8 mouse cellular contexts compared by ENCODE assay signal in the genomic region with DNA sequence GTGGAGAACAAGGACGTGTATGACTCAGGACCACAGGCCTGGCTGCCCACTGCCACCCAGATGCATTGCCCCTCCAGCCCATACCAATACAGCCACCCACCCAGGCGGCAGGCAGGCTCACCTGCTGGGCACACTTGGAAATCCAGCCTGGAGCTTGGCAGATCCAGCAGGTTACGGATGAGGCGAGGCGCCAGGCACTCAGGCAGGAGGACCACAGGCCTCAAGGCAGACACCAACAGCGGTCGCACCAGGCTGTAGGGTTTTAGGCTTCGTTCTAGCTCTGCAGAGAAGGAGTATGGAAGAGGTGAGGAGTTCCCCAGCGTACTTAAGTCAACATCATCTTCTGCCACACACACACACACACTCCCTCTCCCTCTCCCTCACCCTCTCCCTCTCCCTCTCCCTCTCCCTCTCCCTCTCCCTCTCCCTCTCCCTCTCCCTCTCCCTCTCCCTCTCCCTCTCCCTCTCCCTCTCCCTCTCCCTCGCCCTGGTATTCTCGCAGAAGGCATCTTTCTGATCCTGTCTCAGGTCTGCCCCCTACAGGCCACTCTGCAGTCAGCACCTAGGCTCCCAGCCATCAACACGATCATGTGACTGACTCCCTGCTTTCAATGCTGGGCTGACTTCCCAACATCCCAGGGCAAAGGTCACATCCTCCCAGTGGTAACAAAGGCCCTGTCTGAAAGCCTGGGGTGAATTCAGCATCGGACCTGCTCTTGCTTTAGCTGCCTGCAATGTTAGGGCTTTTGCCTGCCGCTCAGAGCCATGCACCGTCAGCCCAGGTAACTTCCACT. TPM values are rescaled to one million over a fixed set of nuclear protein-coding genes. Genes with fewer than 3 reads are reported as not detected.
A peak's percentile ranks its signal among the peaks of the same experiment; 100 is the strongest.
DNase-seq lines count a peak whose midpoint lies in the region; ATAC-seq lines count a peak whose summit lies in the region.

No protein-coding gene starts in this region.

- H3K36me3 ChIP-seq in hindbrain, embryonic 16.5 days (ENCODE audit: control insufficient read depth, insufficient read depth, low read length) = no peaks in the 10 kb centered on the region

- no peaks in the 10 kb centered on the region for H3K9me3 ChIP-seq in hindbrain, embryonic 16.5 days (ENCODE audit: control insufficient read depth, low read length)

- DNase-seq in WW6 (ENCODE audit: low read depth, low spot score) = peak; percentile 81
- peak; percentile 93 to 97 for DNase-seq in cerebellum, postnatal 10 days
- peak; percentile 86 to 90 for DNase-seq in frontal cortex, postnatal 25 days (ENCODE audit: low spot score in 2 of 2)
- DNase-seq in left cerebral cortex, adult 18-20 months (ENCODE audit: low spot score in 2 of 2) = peak; percentile 89 to 93
- DNase-seq in lung, postnatal 4 days = peak; percentile 91 to 92
- DNase-seq in right cerebral cortex, postnatal 25 days = peak; percentile 80
- DNase-seq in yolk sac, embryonic 10.5 days (ENCODE audit: low spot score) = peak; percentile 83

- 35% methylated on average over 14 of the region's 15 CpGs for WGBS in hindbrain, embryonic 16.5 days

- H3K4me2 ChIP-seq in hindbrain, embryonic 16.5 days (ENCODE audit: low read length) = no peak overlapping the region

- peak; percentile 35; the same call in 1 of the 2 replicates for ATAC-seq in hindbrain, embryonic 16.5 days

- no peak overlapping the region for H3K4me3 ChIP-seq in hindbrain, embryonic 16.5 days (ENCODE audit: low read length)

- H3K9ac ChIP-seq in hindbrain, embryonic 16.5 days (ENCODE audit: low read depth, low read length) = peak overlapping the region; percentile 18; the same call in 1 of the 2 replicates

- no peaks in the 10 kb centered on the region for H3K27me3 ChIP-seq in hindbrain, embryonic 16.5 days (replicated peaks; ENCODE audit: control insufficient read depth, insufficient read depth, low read length)

- H3K4me1 ChIP-seq in hindbrain, embryonic 16.5 days (ENCODE audit: control insufficient read depth, insufficient read depth, low read depth, low read length) = peaks cover 7% of the 10 kb centered on the region

- peak overlapping the region; percentile 25; the same call in 1 of the 2 replicates for H3K27ac ChIP-seq in hindbrain, embryonic 16.5 days (ENCODE audit: low read depth, low read length)

RNA-seq across cellular contexts. Expression of a gene that starts 5.0 kb away (rescaled TPM):
- polyA plus RNA-seq in hindbrain, embryonic 16.5 days (2015; fragmentation: Nextera tagmentation; extraction: Ambion mirVana) = 19.7 and 20.1 TPM in 2 replicates
- 1 to 10 TPM; 3.8 to 4.2 TPM for total RNA-seq in left cerebral cortex, adult 18-20 months (2021)

RNA-seq across cellular contexts. Expression of a gene that starts 24.6 kb away (rescaled TPM):
- polyA plus RNA-seq in hindbrain, embryonic 16.5 days (2015; fragmentation: Nextera tagmentation; extraction: Ambion mirVana) = 2.5 and 2.8 TPM in 2 replicates
- 1 to 10 TPM; 4.8 to 4.9 TPM for total RNA-seq in left cerebral cortex, adult 18-20 months (2021)

RNA-seq across cellular contexts. Expression of a gene that starts 59.7 kb away (rescaled TPM):
- 11.6 and 13.3 TPM in 2 replicates for polyA plus RNA-seq in hindbrain, embryonic 16.5 days (2015; fragmentation: Nextera tagmentation; extraction: Ambion mirVana)
- 100 to 1,000 TPM; 165 to 168 TPM for total RNA-seq in left cerebral cortex, adult 18-20 months (2021)
